8 mouse cellular contexts compared by ENCODE assay signal in genomic region chr5:148550821-148551763, GRCm38 (mm10). TPM values are rescaled to one million over a fixed set of nuclear protein-coding genes. Genes with fewer than 3 reads are reported as not detected.
DNase-seq lines count a peak whose midpoint lies in the region; ATAC-seq and TF ChIP-seq lines count a peak whose summit lies in the region.

No protein-coding gene starts in this region.

- peak overlapping the region; percentile 75 for H3K4me3 ChIP-seq in spleen, adult 2 months (ENCODE audit: extremely low read depth, insufficient read depth, insufficient read length)
- peak overlapping the region; percentile 81 for H3K4me3 ChIP-seq in cerebellum, adult 2 months (replicated peaks; ENCODE audit: insufficient read depth, low read depth, low read length)
- peak overlapping the region; percentile 88 for H3K4me3 ChIP-seq in gastrocnemius, adult 2 months
- peak overlapping the region; percentile 55 for H3K4me3 ChIP-seq in intestine, embryonic 16.5 days (ENCODE audit: low read length)
- peak overlapping the region; percentile 71 for H3K4me3 ChIP-seq in liver, embryonic 15.5 days (replicated peaks)
- peak overlapping the region; percentile 74 for H3K4me3 ChIP-seq in neural tube, embryonic 12.5 days

- peak in 1 of 2 experiments; percentile 26 for DNase-seq in spleen, adult 2 months (ENCODE audit: low read depth in 1 of 2, low spot score in 2 of 2)
- DNase-seq in spleen, postnatal 14 days (ENCODE audit: low spot score in 2 of 2), result no peak
- DNase-seq in cerebellum, adult 2 months, result peak; percentile 69 to 71
- peak; percentile 74 for DNase-seq in gastrocnemius, adult 2 months
- DNase-seq in yolk sac, embryonic 10.5 days (ENCODE audit: low spot score), result peak; percentile 47

- no peaks in the 10 kb centered on the region for H3K36me3 ChIP-seq in spleen, adult 2 months (ENCODE audit: control insufficient read depth, insufficient read depth, low read length)
- H3K36me3 ChIP-seq in intestine, embryonic 16.5 days (ENCODE audit: control insufficient read depth, insufficient read depth, low read length), result no peaks in the 10 kb centered on the region
- no peaks in the 10 kb centered on the region for H3K36me3 ChIP-seq in liver, embryonic 15.5 days (replicated peaks)
- H3K36me3 ChIP-seq in neural tube, embryonic 12.5 days, result no peaks in the 10 kb centered on the region

- H3K27ac ChIP-seq in spleen, adult 2 months (ENCODE audit: insufficient read depth, low read length), result peak overlapping the region; percentile 96
- H3K27ac ChIP-seq in cerebellum, adult 2 months (ENCODE audit: insufficient read depth, low read length), result peak overlapping the region; percentile 74
- H3K27ac ChIP-seq in gastrocnemius, adult 2 months, result peak overlapping the region; percentile 97
- peak overlapping the region; percentile 96 for H3K27ac ChIP-seq in intestine, embryonic 16.5 days (ENCODE audit: low read length)
- H3K27ac ChIP-seq in liver, embryonic 15.5 days (replicated peaks), result peak overlapping the region; percentile 86
- no peak overlapping the region for H3K27ac ChIP-seq in neural tube, embryonic 12.5 days

- peak overlapping the region; percentile 78 for H3K4me2 ChIP-seq in intestine, embryonic 16.5 days (ENCODE audit: low read depth, low read length)
- H3K4me2 ChIP-seq in liver, embryonic 15.5 days, result peak overlapping the region; percentile 81
- peak overlapping the region; percentile 82 for H3K4me2 ChIP-seq in neural tube, embryonic 12.5 days (replicated peaks)

- H3K4me1 ChIP-seq in spleen, adult 2 months (ENCODE audit: control insufficient read depth, insufficient read depth, insufficient read length), result peaks cover 19% of the 10 kb centered on the region; the same call in 1 of the 2 replicates
- H3K4me1 ChIP-seq in cerebellum, adult 2 months (ENCODE audit: control insufficient read depth, insufficient read depth, low read length), result peaks cover 13% of the 10 kb centered on the region; the same call in 1 of the 2 replicates
- H3K4me1 ChIP-seq in intestine, embryonic 16.5 days (ENCODE audit: control insufficient read depth, insufficient read depth, low read length), result peaks cover 26% of the 10 kb centered on the region
- H3K4me1 ChIP-seq in liver, embryonic 15.5 days (replicated peaks), result peaks cover 51% of the 10 kb centered on the region
- H3K4me1 ChIP-seq in neural tube, embryonic 12.5 days, result peaks cover 45% of the 10 kb centered on the region

- H3K9ac ChIP-seq in intestine, embryonic 16.5 days (ENCODE audit: low read depth, low read length), result peak overlapping the region; percentile 86
- H3K9ac ChIP-seq in liver, embryonic 15.5 days, result peak overlapping the region; percentile 69
- H3K9ac ChIP-seq in neural tube, embryonic 12.5 days, result peak overlapping the region; percentile 88

- H3K27me3 ChIP-seq in spleen, adult 2 months (ENCODE audit: control insufficient read depth, insufficient read depth, low read length), result no peaks in the 10 kb centered on the region
- H3K27me3 ChIP-seq in cerebellum, adult 2 months (ENCODE audit: control insufficient read depth, insufficient read depth, low read length), result no peaks in the 10 kb centered on the region
- no peaks in the 10 kb centered on the region for H3K27me3 ChIP-seq in intestine, embryonic 16.5 days (replicated peaks; ENCODE audit: control insufficient read depth, insufficient read depth, low read length)
- H3K27me3 ChIP-seq in liver, embryonic 15.5 days, result peaks cover 59% of the 10 kb centered on the region
- H3K27me3 ChIP-seq in neural tube, embryonic 12.5 days (replicated peaks), result no peaks in the 10 kb centered on the region

- under 1% methylated on average over 28 of the region's 28 CpGs for WGBS in spleen, adult 2 months
- under 1% methylated on average over 28 of the region's 28 CpGs for WGBS in cerebellum, adult 2 months
- WGBS in intestine, embryonic 16.5 days, result under 1% methylated on average over 28 of the region's 28 CpGs
- whole genome bisulfite sequencing in liver, embryonic 15.5 days (ENCODE audit: insufficient replicate concordance), result 1% methylated on average over 28 of the region's 28 CpGs
- WGBS in neural tube, embryonic 12.5 days, result under 1% methylated on average over 28 of the region's 28 CpGs

- no peaks in the 10 kb centered on the region for H3K9me3 ChIP-seq in intestine, embryonic 16.5 days (ENCODE audit: control insufficient read depth, low read length)
- H3K9me3 ChIP-seq in liver, embryonic 15.5 days (replicated peaks), result no peaks in the 10 kb centered on the region
- H3K9me3 ChIP-seq in neural tube, embryonic 12.5 days, result no peaks in the 10 kb centered on the region

- no peak for TF ChIP-seq POLR2A in spleen, adult 2 months (IDR thresholded peaks at IDR 0.05; ENCODE audit: low read depth, low read length)
- TF ChIP-seq POLR2A in cerebellum, adult 2 months (IDR thresholded peaks at IDR 0.05; ENCODE audit: borderline replicate concordance, insufficient read depth, low read length), result no peak

- no peak for TF ChIP-seq CTCF in spleen, adult 2 months (IDR thresholded peaks at IDR 0.05; ENCODE audit: extremely low read depth, insufficient read depth, insufficient read length, insufficient replicate concordance)
- no peak for TF ChIP-seq CTCF in cerebellum, adult 2 months (IDR thresholded peaks at IDR 0.05; ENCODE audit: borderline replicate concordance, insufficient read depth, low read depth, low read length)
- TF ChIP-seq CTCF in gastrocnemius, adult 2 months (IDR thresholded peaks at IDR 0.05), result no peak

- intact Hi-C loops in gastrocnemius, adult 2 months (cut with DNase I), result loop anchor here (5.0 to 10.0 kb wide), 3 partner anchors 156 to 1596 kb away; no protein-coding TSS in a partner anchor

- ATAC-seq in intestine, embryonic 16.5 days, result no peak
- no peak for ATAC-seq in liver, embryonic 15.5 days (ENCODE audit: insufficient read depth)
- ATAC-seq in neural tube, embryonic 12.5 days (ENCODE audit: low FRiP score, low read depth), result no peak

RNA-seq across cellular contexts. Expression of gene Ubl3, which starts 1.5 kb away (rescaled TPM):
- 47.2 and 57.5 TPM in 2 replicates for polyA plus RNA-seq in spleen, adult 2 months (2012; rRNA removed)
- polyA plus RNA-seq in cerebellum, adult 2 months (2012; rRNA removed), result 182 and 202 TPM in 2 replicates
- total RNA-seq in gastrocnemius, adult 2 months (2021), result 100 to 1,000 TPM; 140 to 141 TPM
- 27.0 and 59.0 TPM in 2 replicates for polyA plus RNA-seq in intestine, embryonic 16.5 days (2015; fragmentation: Nextera tagmentation; extraction: Ambion mirVana)
- 21.1 and 22.2 TPM in 2 replicates for polyA plus RNA-seq in liver, embryonic 15.5 days (2015; fragmentation: Nextera tagmentation; extraction: Ambion mirVana)
- 106 TPM in 2 replicates for polyA plus RNA-seq in neural tube, embryonic 12.5 days (2016; fragmentation: Nextera tagmentation; extraction: Ambion mirVana)

Comparison
In these comparisons a context has a peak if more than half of its experiments do, and no peak if none do; other contexts are left out.
1. DNase-seq: peak in cerebellum, adult 2 months (2 of 2), gastrocnemius, adult 2 months (single experiment) and yolk sac, embryonic 10.5 days (single experiment); none in spleen, postnatal 14 days (0 of 2).
2. Peak in every context shown above with its lines, with median percentiles within 50 percentile points of each other: H3K4me3 ChIP-seq, H3K4me2 ChIP-seq and H3K9ac ChIP-seq.